Mouse (Mus musculus): ENCODE data around the gene Cenpl.

DNA sequence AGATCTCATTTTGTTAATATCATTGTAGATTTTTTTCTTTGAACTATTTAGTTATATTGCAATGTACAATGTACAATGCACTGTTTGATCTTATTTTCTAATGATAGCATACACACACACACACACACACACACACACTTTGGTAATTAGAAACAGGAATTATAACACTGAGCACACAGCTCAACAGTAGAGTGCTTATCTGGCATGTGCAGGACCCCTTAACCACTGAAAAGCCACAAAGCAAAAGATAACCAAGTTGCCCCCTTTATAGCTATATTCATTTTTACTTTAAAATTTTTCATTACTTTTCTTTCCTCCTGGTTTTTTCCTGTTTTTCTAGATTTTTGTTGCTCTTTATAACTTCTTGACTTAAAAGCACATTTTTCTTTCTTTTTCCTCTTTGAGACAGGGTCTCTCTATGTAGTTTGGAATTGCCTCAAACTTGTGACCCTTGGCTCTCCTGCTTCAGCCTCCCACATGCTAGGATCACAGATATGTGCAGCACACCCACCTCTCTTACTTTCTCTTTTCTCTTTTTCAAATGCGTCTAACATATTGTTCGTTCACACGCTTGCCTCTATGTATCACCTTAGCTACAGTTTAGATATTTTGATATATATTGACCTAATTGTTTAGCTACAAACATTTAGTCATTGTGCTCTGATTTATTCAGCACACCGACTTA lies 29.4 kb downstream of the Cenpl start:
- TF ChIP-seq EP300 (IDR thresholded peaks at IDR 0.05; ENCODE audit: low read depth) = peak; percentile 68; the same call in 1 of the 2 replicates
- TF ChIP-seq CTCF (IDR thresholded peaks at IDR 0.05; ENCODE audit: low read depth) = no peak
